Mouse (Mus musculus) kidney, adult 2 months (tissue): ENCODE measurements around the gene Kcne3.
A peak's percentile ranks its signal among the peaks of the same experiment; 100 is the strongest.

Source experiments
- CTCF ChIP-seq: fragments of 200-500 bp; conservative IDR thresholded peaks from 2 replicates; pipeline ENCODE4 v1.5.1; 2011; ENCODE audit warnings: low read depth, mild to moderate bottlenecking, control low read depth, low read length, moderate library complexity, mixed read lengths; ENCODE audit not compliant: insufficient read depth, insufficient read length
- POLR2A ChIP-seq: fragments of 200-500 bp; IDR thresholded peaks from one replicate; pipeline ENCODE4 v1.6.1; 2011; ENCODE audit warnings: low read depth, low read length, control low read depth

DNA sequence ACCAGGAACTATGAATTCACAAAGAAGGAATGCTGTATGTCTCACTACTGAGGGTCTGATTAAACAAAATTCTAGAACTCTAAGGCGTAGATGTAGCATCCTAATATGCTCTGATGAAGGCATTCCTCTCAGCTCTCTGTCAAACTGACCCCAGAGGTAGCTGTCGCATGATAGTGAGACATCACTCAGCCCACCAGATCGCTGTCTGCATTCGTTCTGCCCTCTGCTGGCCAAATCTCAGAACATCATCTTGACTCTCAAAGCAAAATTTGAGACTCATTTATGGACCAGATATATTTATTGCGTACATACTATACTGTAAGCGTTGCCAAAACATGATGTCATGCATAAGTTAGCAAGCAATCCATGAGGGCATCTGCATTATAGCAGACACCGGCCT lies 11.3 kb downstream of the Kcne3 start:
- TF ChIP-seq POLR2A (no peak), CTCF (peak; percentile 79)
